Mouse (Mus musculus) layer of hippocampus, postnatal 10 days (tissue): ENCODE data around the gene Olfr251. TPM values are rescaled to one million over a fixed set of nuclear protein-coding genes. Genes with fewer than 3 reads are reported as not detected.
"Not testable (repeated sequence)": the region's sequence is repeated elsewhere in the genome, so short reads cannot be mapped to it uniquely, and the experiment has no call there.

Experiments used
- DNase-seq, 2 experiments: peaks; one replicate each; pipeline ENCODE4 v3.0.0; 2021; ENCODE audit warnings: low spot score in 2 of 2
- long read RNA-seq: library from polyadenylated mRNA; stranded (forward); transcript quantifications from one replicate; pipeline ENCODE4 v2.0.0, GENCODE M21; 2023
- total RNA-seq, 2 experiments: library from RNA; stranded (reverse); gene quantifications; 2 replicates each; pipeline ENCODE4 v1.2.3; 2021

The Olfr251 gene
- not detected for total RNA-seq
- long read RNA-seq: 0 reads

DNA sequence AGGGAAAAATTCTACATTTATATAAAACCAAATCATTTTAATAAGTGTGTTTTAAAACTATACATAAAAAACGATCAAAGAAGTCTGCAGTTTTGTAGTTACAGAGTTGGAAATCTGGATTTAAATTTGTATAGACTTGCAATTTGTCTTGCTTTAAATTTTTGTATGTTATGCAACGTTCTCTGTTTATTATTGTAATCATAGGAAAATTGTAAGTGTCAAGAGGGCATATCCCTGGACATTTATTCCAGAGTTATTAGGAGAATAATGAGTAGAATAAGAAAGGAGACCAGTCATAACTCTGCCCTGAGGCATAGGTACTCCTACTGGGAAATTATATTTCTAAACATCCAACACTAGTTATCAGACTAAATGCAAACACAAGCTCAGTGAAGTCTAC is at the start of gene Olfr251:
Gene Olfr251, plus strand, starts transcription at position 301 of the 400 bp plus-strand sequence.
- no peak for DNase-seq

- no peak for DNase-seq
Observed at GRCm38 (mm10) chr9:38328760-38329159, 48.1 kb upstream of the Olfr251 start, which contains the start of gene Olfr25. Olfr25 (plus strand) TSS chr9:38329060.

- DNase-seq: no peak
Observed at GRCm38 (mm10) chr9:38348111-38348510, 28.8 kb upstream of the Olfr251 start, which contains the start of gene Olfr898. Olfr898 (plus strand) TSS chr9:38348411.

- DNase-seq: no peak
Observed at GRCm38 (mm10) chr9:38366596-38366995, 10.3 kb upstream of the Olfr251 start, which contains the start of gene Olfr250. Olfr250 (plus strand) TSS chr9:38366896.

DNA sequence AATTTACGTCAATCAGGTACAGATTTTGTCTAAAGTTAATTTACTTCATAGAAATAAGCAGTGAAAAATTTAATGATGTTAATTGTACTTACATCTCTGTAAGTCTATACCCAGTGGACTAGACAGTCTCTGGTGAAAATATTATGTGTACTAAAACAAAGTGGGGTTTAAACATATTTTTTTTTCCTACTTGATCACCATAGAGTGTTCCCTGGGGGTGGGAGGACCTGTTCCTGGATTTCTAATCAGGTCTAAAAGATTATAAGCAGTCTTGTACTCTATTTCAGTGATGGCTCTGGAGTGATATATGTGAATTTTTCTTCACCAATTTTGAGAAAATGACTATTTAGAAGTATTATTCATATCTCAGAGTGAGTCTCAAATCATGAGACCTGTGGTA is 24.5 kb downstream of the Olfr251 start, which contains the start of gene Olfr147:
Gene Olfr147, plus strand, starts transcription at position 301 of the 400 bp plus-strand sequence.
- DNase-seq: no peak

- DNase-seq: not testable (repeated sequence)
Observed at GRCm38 (mm10) chr9:38407502-38407901, 30.6 kb downstream of the Olfr251 start.

DNA sequence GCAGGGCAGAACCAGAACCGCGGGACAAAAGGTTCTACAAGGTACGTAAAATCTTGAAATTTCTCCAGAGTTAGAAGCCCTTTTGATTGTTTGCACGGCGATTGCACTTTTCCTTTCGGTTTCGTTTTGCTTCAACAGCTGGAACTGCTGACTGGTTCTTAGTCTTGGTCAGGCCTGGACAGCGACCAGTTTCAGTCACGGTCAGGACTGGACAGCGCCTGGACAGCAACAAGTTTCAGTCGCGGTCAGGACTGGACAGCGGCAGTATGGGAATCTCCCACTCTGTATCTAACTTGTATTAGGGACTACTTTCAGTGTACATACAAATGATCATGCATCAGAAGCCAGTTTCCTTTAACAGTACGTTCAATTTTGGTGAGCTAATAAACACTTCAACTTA is 36.6 kb downstream of the Olfr251 start:
- DNase-seq: not testable (repeated sequence)

DNA sequence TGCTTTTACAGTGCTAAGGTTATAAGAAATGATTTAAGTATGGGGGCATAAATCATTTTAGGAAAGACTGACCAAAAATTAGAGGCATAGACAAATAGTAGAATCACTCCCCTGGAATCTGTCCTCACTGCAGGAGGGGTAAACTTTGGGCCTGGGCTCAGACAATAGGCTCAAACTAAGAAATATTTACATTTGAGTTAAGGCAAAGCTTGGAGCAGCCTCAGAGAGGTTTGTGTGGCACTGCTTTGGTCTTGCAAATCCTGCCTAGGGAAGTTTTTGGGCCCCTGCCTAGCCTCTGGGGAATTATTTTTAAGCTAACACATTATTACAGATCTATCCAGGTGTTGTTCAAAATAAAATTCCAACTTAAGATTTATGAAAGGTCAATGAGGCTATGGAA is 46.9 kb downstream of the Olfr251 start:
- DNase-seq: no peak

GRCm38 (mm10) chr9:38427026-38427425 is 50.1 kb downstream of the Olfr251 start:
- no peak for DNase-seq

DNA sequence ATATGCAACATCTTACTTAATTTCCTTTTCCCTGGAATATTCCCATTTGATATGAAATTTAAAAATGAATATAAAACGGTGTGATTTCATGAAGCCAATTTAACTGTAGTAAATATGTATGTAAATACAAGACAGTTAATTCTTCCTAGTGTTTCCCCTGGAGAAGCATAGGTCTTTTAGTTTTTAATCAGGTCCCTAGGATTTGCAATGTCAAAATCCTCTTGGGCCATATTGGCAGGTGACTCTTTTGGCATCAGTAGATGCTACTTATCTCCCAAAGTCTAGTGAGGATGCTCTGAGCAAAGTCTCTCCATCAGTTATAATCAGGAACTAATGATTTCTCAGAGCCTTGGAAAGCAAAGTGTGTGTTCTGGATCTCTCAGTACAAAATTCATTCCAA is 52.3 kb downstream of the Olfr251 start, which contains the start of gene Olfr901:
Gene Olfr901, plus strand, starts transcription at position 301 of the 400 bp plus-strand sequence.
- no peak for DNase-seq

Other genes with a start within 250 kb of the Olfr251 start
- gene Olfr890, start 234.6 kb upstream of the Olfr251 start, total RNA-seq: not detected
- gene Olfr891, start 196.3 kb upstream of the Olfr251 start, total RNA-seq: not detected
- not detected for gene Olfr893, start 168.7 kb upstream of the Olfr251 start, total RNA-seq
- gene Olfr894, start 159.0 kb upstream of the Olfr251 start, total RNA-seq: not detected
- gene Olfr143, start 124.3 kb upstream of the Olfr251 start, total RNA-seq: not detected
- gene Olfr895, start 109.2 kb upstream of the Olfr251 start, total RNA-seq: not detected
- gene Olfr896-ps1, start 86.0 kb upstream of the Olfr251 start, total RNA-seq: not detected
- gene Olfr25, start 48.0 kb upstream of the Olfr251 start, total RNA-seq: not detected
- gene Olfr898, start 28.7 kb upstream of the Olfr251 start, total RNA-seq: not detected
- gene Olfr250, start 10.2 kb upstream of the Olfr251 start, total RNA-seq: not detected
- not detected for gene Olfr147, start 24.6 kb downstream of the Olfr251 start, total RNA-seq
- gene Olfr901, start 52.4 kb downstream of the Olfr251 start, total RNA-seq: not detected
- gene Olfr902, start 70.6 kb downstream of the Olfr251 start, total RNA-seq: not detected
- gene Olfr904, start 86.1 kb downstream of the Olfr251 start, total RNA-seq: not detected
- under 1 TPM in 1 of 2 experiments, not detected in 1; 0.07 TPM for gene Olfr905, start 94.0 kb downstream of the Olfr251 start, total RNA-seq
- gene Olfr906, start 110.0 kb downstream of the Olfr251 start, total RNA-seq: not detected
- not detected for gene Olfr907, start 118.7 kb downstream of the Olfr251 start, total RNA-seq
- gene Olfr911-ps1, start 144.5 kb downstream of the Olfr251 start, total RNA-seq: not detected
- gene Olfr910, start 160.8 kb downstream of the Olfr251 start, total RNA-seq: not detected
- not detected for gene Olfr912, start 203.1 kb downstream of the Olfr251 start, total RNA-seq
- not detected for gene Olfr913, start 215.7 kb downstream of the Olfr251 start, total RNA-seq
- not detected for gene Olfr914, start 228.0 kb downstream of the Olfr251 start, total RNA-seq